Mouse (Mus musculus) stomach, postnatal 0 days (tissue): ENCODE data around the gene Rbm28.

Experiments used
- CTCF ChIP-seq: IDR thresholded peaks from 2 replicates; pipeline ENCODE4 v1.5.1; 2016; ENCODE audit warnings: antibody characterized with exemption, low read depth, mild to moderate bottlenecking, moderate library complexity
- EP300 ChIP-seq: optimal IDR thresholded peaks from 2 replicates; pipeline ENCODE3; 2016; ENCODE audit warnings: antibody characterized with exemption

GRCm38 (mm10) chr6:29206006-29206405, 41.2 kb upstream of the Rbm28 start:
- TF ChIP-seq CTCF (no peak), EP300 (no peak)
